Mouse (Mus musculus) 416B (cell line): ENCODE results near the gene AY074887.
"Not testable (repeated sequence)": the region's sequence is repeated elsewhere in the genome, so short reads cannot be mapped to it uniquely, and the experiment has no call there.

Experiments
- DNase-seq: peaks from one replicate; pipeline ENCODE4 v3.0.0; 2011; ENCODE audit warnings: low read depth

Gene AY074887

DNA sequence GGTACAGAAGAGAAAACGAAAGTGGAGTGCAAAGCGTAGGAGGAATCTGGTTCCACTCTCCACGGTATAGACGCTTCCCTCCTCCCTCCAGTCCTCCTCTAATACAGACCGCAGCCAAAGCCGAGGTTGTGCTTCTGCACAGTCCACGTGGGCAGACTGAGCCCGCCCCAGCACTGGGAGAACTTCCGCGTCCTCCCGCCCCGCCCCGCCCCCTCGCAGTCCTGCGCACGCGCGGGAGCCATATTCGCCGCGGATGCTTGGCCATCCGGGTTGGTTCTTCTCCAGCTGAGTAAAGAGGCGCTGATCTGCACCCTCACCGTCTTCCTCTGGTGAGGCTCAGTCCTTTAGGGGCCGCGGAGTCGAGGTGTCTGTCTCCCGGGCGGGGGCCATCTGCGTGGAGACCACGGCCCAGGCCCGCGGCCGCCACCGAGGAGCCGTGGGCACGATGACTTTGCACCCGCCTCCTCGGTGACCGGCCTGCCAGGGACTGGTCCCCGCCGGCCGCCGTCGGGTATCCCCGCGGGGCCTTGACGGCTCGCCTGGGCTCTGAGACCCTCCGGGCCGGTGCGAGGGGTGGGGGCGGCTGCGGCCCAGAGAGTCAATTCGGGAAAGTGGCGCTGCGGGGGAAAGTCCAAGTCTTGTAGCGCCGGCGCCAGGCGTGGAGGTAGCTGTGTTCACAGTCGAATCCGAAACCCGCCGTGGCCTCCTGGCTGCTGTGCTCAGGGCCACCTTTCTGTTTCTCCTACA, at the start of gene AY074887, which contains the start of gene Psma4:
AY074887 (minus strand) TSS at position 424 of the 747 bp plus-strand sequence.
Psma4 (plus strand) TSS at position 216 of the 747 bp plus-strand sequence.
- peak; percentile 96 for DNase-seq

DNA sequence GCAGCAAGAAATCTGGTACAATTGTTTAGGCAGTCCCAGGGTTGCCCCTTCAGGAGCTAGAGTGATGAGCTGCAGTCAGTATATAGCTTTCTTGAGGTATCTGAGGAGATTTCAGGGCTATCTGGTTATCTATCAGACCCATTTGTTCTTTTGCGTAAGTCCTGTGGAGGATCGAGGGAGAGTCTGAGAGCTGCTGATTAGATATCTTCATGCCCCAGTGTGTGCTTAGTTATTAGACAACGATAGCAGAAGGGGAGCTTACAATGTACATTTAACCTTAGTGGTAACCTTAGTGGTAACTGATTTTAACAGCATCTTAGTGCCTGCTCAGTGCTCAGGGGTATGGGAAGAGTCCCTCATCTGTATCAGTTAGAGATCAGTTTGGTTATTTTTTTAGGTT, 44.8 kb upstream of the AY074887 start:
- DNase-seq: peak; percentile 21

DNA sequence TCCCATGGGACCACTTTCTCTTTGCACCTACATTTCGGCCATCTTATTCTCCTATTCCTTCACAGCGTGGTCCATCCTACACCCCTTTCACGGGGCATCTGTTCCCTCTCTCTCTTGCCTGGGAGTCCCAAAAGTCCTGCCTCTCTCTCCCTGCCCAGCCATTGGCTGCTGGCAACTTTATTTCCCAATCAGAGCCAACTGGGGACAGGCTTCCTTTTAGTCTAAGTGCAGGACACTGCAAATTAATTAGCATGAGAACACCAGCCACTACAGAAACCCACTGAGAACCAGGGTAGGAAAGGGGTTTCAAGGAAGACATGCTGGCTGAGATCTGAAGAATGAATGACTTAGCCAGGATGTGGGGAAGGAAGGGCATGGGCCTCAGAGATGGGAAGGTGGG, 43.6 kb upstream of the AY074887 start:
- DNase-seq: no peak

DNA sequence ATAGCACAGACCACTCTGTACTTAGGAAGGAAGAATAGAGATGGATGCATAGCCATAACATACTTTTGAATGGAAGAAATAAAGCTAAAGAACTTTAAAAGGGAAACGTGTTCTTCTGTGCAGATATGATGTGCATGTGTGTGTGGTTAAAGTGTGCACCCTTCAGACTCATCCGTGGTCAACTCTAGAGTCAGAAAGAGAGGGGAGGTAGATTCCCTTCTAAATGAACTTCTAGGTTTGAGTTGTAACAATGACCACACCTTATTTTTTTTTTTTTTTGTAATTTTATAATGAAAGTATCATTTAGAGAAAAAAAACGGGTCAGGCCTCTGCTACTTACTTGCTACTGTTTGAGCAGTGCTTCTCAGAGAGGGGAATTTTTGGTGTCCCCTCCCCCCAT, 39.6 kb upstream of the AY074887 start:
- no peak for DNase-seq

DNA sequence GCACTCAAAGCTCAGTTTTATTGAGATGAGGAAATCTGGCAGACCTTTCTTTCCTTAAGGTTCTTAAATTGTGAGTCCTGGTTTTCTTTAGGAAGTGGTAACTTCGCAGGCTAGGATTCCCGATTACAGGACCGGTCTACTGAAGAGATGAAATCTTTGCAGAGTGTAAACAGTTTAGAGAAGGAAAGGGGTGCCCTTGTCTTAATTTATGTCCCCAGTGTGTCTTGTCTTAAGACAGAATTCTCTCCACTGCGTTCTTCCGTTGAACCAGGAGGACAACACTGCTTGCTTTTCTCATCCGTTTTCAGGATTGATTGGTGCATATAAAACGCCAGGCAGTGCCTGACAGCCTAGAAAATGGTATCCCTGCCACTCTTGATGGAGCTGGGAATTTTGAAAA, 31.6 kb upstream of the AY074887 start:
- no peak for DNase-seq

DNA sequence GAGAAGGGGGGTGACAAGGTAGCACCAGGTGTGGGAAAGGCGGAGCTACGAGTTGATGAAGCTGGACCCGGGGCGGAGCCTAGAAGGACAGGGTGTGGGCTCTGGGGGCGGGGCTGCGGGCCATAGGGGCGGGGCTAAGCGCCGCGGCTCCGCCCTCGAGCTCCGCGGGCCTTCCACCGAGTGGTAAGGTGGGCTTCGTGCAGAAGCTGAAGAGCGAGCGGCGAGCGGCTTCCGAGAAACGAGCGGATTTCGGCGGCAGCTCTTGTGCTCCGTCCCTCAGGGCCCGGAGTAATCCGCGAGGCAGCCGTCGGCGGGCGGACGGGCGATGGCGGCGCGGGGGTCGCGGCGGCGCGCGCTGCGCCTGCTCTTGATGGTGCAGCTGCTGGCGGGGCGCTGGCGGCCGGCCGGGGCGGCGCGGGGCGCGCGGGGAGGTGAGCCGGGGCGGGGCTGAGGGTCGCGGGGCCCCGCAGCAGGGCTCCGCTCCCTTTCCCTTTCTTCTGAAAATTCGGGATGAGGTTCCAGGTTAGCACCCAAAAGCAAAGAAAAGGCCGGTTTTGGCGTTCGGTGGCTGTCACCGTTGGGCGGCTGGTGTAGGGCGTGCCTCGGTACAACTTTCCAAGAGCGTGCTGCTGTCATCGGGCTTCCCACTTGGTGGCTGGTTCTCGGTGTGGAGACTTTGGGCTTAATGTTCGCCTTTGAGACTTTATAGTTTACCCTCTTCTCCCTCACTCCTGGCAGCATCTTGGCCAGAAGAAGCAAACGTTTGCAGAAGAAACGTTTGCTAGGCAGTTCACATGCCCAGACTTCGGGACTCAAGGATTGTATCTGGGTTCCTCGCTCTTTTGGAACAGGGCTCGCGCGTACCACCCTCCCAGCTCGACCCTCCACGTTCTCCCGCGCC, 30.7 kb upstream of the AY074887 start:
- no peak for DNase-seq

DNA sequence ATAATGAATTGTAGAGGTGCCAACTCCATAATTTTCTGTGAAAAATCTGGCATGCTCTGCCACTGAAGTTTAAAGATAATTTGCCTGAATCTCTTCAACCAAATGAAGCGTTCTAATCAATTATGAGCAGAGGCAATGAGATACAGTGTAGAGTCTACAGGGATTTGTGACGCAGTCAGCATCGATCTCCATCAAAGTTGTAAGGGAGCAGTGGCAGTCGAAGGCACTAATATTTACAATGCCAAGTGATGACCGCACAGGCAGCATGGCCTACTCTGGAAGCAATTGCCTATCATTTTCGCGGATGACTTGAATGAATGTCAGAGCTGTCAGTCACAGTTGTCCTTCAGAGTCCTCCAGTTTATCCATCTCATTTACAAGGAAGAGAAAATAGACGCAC, 29.9 kb upstream of the AY074887 start, which contains the start of gene Chrna5:
Chrna5 (plus strand) TSS at position 207 of the 400 bp plus-strand sequence.
- no peak for DNase-seq

DNA sequence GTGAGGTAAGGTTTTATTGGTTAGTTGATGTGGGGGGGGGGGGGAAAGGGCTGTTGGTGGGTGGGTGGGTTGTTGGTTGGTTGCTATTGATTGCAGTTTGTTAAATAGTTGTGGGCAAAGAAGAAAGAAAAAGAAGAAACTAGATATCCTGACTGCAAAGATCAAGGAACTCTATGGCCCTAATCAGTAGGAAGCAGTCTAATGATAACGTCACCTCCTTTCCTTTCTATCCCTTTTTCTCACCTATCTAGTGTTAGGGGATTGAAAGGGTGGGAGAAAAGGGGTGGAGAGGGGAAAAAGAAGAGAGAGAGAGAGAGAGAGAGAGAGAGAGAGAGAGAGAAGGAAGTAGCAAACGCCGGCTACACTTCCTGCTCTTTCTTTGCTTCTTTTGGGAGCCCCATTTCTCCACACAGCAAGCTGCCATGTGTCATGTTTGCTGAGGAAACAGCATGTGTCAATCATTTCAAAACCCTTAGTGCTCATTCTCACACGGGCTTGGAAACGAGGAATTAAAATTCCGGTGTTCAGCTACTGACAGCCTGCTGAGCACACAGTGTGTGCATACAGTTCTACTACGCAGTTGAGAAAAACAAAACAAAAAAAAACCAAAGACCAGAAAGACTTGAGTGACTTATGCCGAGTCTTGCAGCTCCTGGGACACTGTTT, 19.3 kb upstream of the AY074887 start:
- peak; percentile 15 for DNase-seq

DNA sequence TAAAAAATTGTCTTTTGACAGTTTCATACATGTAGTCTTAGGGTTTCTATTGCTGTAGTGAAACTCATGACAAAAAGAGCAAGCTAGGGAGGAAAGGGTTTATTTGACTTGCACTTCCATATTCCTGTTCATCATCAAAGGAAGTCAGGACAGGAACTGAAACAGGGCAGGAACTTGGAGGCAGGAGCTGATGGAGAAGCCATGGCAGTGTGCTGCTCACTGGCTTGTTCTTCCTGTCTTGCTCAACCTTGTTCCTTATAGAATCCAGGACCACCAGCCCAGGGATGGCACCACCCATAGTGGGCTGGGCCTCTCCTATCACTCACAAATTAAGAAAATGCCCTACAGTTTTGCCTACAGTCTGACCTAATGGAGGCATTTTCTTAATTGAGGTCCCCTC, 12.9 kb upstream of the AY074887 start:
- DNase-seq: no peak

DNA sequence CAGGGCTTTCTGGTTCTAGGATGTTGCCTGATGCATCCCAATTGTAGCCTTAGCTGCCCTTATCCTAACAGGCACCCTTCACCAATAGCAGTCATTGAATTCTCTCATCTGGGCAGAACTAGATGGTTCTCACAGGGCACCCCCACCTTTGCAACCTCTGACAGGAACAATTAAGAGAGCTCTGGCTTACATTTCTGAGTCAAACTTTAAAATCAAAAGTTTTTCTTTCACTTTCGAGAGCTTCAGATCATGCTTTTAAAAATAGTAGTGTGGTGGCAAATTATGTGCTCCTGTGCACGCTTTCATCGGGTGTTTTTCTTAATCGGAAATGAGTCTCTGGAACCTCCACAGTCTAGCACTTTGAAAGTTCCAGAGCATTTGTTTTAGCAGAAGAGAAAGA, 10.3 kb upstream of the AY074887 start:
- no peak for DNase-seq

DNA sequence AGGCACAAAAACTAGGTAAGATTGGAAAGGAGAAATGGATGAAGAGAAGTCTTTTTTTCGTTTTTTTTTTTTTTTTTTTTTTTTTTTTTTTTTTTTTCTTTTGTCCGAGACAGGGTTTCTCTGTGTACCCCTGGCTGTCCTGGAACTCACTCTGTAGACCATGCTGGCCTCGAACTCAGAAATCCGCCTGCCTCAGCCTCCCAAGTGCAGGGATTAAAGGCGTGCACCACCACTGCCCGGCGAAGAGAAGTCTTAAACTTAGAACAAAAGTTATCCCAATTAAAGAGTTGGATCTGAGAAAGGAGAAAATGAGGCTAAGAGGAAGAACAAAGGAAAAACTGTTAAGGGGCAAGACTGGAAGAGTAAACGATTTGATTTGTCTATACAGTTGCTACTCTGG, 636 bp downstream of the AY074887 start:
- not testable (repeated sequence) for DNase-seq

DNA sequence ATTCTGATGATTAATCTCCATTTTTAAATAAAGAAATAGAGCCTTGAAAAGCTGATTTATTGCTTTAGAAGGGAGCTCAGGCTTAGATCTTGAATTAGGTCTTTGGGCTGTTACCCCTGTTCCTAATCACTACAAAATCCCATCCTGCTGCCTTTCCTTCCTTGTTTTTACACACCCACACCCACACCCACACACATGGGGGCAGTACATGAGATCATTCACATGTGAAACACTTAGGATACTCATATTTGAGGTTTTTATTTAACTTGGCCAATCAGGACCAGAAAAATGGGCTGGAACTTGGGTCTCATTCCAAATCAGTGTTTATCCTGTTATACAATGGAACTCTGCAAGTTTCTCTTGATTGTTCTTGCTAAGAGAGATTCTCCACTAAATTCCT, 1.3 kb downstream of the AY074887 start:
- no peak for DNase-seq

DNA sequence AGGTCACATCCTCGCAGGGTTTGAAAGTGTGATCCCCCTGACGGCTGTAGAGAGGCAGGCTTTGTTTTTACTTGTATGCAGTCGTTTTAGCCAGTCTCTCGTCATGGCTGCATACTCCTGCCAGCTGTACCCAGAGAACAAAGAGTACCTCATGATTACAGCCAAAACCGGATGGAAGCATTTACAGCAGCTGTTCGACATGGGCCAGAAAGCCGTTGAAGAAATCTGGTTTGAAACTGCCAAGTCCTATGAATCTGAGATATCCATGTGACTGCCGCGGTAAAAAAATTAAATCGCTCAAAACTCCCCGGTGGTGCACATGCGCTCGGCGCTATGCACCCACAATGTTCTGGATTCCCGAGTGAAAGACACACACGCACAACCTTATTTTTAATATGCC, 4.5 kb downstream of the AY074887 start:
- DNase-seq: no peak

DNA sequence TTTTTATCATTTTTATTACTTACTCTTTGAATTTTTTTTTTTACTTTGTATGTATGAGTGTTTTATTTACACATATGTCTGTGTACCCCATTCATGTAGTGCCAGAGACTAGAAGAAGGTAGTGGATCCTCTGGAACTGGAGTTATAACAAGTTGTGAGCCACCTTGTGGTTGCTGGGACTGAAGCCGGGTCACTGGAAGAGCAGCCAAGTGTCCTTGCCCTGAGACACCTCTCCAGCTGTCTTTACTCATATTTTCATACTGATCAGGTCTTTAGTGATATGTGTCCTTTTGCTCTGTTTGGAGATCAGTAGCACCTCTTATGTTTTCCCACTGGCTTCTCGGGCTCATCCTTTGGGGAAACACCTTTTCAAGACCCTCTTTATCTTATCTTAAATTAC, 6.3 kb downstream of the AY074887 start:
- peak; percentile 32 for DNase-seq

DNA sequence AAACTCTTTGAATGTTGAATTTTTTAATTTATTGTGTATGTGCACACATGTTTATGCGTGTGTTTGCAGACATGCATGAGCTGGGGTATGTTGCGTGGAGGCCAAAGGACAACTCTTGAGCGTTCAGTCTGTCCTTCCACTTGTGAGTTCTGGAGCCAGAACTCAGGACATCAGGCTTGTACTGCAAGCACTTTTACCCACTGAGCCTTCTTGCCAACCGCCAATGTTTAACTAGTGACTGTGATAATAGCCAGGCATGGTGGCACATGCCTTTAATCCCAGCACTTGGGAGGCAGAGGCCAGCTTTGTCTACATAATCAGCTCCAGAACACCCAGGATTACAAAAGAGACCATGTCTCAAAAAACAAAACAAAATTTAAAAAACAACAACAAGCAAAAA, 8.7 kb downstream of the AY074887 start:
- DNase-seq: no peak

DNA sequence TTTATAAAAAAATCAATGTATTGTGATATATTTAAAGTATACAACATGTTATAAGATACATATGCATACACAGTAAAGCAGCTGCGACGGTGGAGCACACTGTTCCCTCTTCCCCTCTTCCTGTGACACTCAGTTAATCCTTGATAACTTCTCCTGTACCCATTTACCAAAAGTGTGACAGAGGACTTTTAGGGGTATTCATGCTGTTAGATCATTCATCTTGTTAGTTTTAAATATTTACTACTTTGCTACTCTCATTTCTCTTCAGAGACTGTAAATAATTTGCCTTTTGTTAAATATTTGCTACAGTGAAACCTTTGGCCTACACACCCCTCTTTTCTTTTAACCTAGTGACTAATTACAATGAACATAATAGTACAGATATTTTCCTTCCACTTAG, 18.4 kb downstream of the AY074887 start:
- DNase-seq: no peak

DNA sequence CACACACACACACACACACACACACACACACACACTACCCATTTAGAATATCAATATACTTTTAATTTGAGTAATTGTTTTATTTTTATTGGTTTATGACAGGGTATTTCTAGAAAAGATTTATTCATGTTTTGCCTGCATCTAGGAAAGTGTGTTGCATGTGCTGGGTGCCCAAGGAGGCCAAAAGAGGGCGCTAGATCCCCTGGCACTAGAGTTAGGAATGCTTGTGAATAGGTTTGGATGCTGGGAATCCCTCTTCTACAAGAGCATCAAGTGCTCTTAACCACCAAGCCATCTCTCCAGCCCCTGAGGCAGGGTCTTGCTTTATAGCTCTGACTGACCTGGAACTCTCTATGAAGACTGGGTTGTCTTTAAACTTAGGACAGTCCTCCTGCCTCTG, 19.0 kb downstream of the AY074887 start:
- DNase-seq: peak; percentile 33

DNA sequence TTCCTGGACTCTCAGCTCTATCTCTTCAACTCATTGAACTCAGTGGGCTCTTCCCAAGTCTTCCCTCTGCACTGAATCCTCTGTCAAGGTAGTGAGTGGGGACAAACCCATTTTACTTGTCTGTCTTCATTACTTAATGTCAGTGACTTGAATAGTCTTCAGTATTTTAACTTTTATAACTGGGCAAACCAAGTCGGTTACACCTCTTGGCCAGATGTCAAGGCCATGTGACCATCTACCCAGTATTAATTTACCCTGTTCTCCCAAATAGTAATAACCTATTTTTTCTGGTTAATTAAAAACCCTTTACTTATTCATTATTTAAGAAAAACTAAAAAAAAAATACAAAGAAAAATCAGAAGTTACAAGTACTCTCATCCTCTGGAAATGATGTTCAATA, 20.1 kb downstream of the AY074887 start:
- DNase-seq: no peak

DNA sequence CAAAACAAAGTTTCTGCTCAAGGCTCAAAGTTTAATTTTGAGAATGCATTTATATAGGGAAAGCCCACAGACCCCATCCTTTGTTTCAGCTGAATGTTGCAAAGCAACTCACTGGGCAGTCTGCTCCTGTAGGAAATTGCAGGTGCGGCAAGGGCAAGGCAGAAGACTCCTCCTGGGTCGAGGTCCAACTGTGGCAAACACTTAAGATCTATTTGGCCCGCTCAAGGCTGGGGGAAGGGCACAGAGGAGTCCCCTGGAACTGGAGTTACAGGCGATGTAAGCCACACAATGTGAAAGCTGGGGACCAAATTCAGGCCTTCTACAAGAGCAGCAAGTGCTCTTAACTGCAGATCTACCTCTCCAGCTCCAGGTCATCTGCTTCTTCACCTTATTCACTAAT, 30.9 kb downstream of the AY074887 start:
- DNase-seq: no peak

DNA sequence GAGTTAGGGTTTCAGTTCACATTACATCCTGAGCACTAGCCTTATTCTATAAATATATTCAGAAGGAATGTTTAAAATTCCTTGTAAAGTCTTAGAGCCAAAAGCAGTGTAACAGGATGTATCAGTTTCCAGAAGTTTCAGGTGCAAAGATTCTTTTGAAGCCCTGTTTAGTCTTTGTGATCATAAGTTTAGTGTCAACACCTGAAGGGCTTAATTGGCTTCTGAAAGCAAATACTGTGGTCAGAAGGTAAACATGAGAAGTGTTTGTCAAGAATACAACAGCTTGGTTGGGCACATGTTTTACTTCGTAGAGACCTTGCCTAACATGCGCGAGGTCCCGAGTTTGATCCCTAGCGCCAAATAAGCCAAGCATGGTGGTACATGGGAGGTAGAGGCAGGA, 32.0 kb downstream of the AY074887 start:
- DNase-seq: no peak

DNA sequence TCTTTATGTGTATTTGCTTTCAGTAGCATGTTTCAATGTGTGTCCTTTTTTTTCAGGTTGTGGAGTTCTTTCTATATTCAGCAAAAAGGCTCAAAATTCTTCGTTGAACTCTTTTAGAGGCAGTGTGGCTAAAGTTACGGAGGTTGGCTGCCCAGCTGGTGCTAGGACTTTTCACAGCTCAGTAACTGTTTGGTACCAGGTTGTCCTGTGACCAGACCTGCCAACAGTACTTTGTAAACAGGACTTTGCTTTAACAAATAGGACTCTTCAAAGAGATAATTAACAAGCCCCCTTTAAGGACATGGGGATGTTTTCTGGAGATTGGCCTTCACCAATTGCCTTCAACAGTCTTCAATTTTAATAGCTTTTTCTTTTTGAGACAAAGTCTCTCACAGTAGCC, 32.6 kb downstream of the AY074887 start:
- DNase-seq: no peak

DNA sequence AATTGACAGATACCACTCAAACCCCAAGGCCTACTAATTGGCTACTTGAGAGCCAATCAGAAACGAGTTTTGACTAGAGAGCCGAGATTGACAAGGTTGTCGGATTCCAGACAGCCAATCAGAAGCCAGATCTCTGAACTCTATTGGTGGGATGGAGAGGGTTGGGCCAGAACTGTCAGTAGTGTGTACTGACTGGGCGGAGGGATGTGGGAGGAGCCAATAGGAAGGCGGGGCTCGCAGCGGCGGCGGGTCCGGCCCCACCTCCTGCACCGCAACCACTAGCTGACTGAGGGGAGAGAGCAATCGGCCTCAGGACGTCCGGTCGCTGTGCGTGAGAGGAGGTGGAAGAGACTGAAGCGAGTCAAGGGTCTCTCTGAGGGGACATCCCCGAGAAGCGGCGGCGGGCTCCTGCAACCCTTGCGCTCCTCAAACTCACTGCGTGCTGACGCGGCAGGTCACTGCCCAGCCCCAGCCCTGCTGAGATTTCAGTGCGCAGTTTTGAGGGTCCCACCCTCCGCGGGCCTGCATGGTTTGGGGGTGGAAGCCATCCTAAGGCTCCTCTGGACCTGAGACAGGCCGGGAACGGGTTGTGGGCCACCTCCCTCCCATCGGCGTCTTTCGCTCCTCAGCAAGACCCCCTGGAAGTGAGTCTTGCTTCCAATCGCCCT, 33.7 kb downstream of the AY074887 start, which contains the start of gene Hykk:
Hykk (plus strand) TSS at position 274 of the 668 bp plus-strand sequence.
- no peak for DNase-seq
